Mouse (Mus musculus) frontal cortex, postnatal 36 days (tissue): ENCODE results near the gene Gzmc.
"Not testable (repeated sequence)": the region's sequence is repeated elsewhere in the genome, so short reads cannot be mapped to it uniquely, and the experiment has no call there.

Experiments used
- DNase-seq, 2 experiments: peaks; one replicate each; pipeline ENCODE4 v3.0.0; 2022; ENCODE audit warnings: low spot score in 2 of 2

Gzmc gene

GRCm38 (mm10) chr14:56234556-56234955, at the start of gene Gzmc:
Gene Gzmc, minus strand, starts transcription at chr14:56234656.
- DNase-seq, result no peak

GRCm38 (mm10) chr14:56283816-56284215, 49.4 kb upstream of the Gzmc start:
- DNase-seq, result no peak

- no peak for DNase-seq
Observed at GRCm38 (mm10) chr14:56281090-56281489, 46.6 kb upstream of the Gzmc start.

GRCm38 (mm10) chr14:56278691-56279090, 44.2 kb upstream of the Gzmc start:
- DNase-seq, result not testable (repeated sequence)

GRCm38 (mm10) chr14:56276096-56276495, 41.6 kb upstream of the Gzmc start:
- not testable (repeated sequence) for DNase-seq

- DNase-seq, result no peak
Observed at GRCm38 (mm10) chr14:56266109-56266508, 31.7 kb upstream of the Gzmc start.

GRCm38 (mm10) chr14:56262153-56262552, 27.7 kb upstream of the Gzmc start, which contains the start of gene Gzmb:
Gene Gzmb, minus strand, starts transcription at chr14:56262260.
- no peak for DNase-seq

- DNase-seq, result no peak
Observed at GRCm38 (mm10) chr14:56240409-56240808, 6.0 kb upstream of the Gzmc start.

GRCm38 (mm10) chr14:56211317-56211716, 23.1 kb downstream of the Gzmc start, which contains the start of gene Gzmf:
Gene Gzmf, minus strand, starts transcription at chr14:56211417.
- DNase-seq, result no peak

GRCm38 (mm10) chr14:56205613-56206012, 28.8 kb downstream of the Gzmc start:
- DNase-seq, result no peak

GRCm38 (mm10) chr14:56205021-56205420, 29.4 kb downstream of the Gzmc start:
- peak; percentile 5 to 7 for DNase-seq

- peak; percentile 60 to 76 for DNase-seq
Observed at GRCm38 (mm10) chr14:56203975-56204374, 30.5 kb downstream of the Gzmc start.

GRCm38 (mm10) chr14:56186946-56187345, 47.5 kb downstream of the Gzmc start:
- DNase-seq, result no peak

GRCm38 (mm10) chr14:56186521-56186920, 47.9 kb downstream of the Gzmc start:
- no peak for DNase-seq
